Mouse (Mus musculus): ENCODE measurements around the gene Fpr1.

GRCm38 (mm10) chr17:17882672-17883071 is 1.1 kb downstream of the Fpr1 start:
- TF ChIP-seq POLR2A (IDR thresholded peaks at IDR 0.05; ENCODE audit: insufficient read length, low read depth) (no peak), E2F4 (IDR thresholded peaks at IDR 0.05; ENCODE audit: insufficient read depth) (no peak), USF1 (IDR thresholded peaks at IDR 0.05; ENCODE audit: low read depth) (no peak), TCF3 (IDR thresholded peaks at IDR 0.05; ENCODE audit: insufficient read length, low read depth) (no peak), CEBPB (IDR thresholded peaks at IDR 0.05; ENCODE audit: insufficient read depth, poor library complexity, severe bottlenecking) (no peak), MAX (IDR thresholded peaks at IDR 0.05; ENCODE audit: low read depth) (no peak), POLR2AphosphoS2 (IDR thresholded peaks at IDR 0.05; ENCODE audit: insufficient read length, low read depth) (no peak), TCF12 (IDR thresholded peaks at IDR 0.05; ENCODE audit: insufficient read depth, poor library complexity, severe bottlenecking) (no peak)

Measured in myocyte (in vitro differentiated cells).